In the genomic region with DNA sequence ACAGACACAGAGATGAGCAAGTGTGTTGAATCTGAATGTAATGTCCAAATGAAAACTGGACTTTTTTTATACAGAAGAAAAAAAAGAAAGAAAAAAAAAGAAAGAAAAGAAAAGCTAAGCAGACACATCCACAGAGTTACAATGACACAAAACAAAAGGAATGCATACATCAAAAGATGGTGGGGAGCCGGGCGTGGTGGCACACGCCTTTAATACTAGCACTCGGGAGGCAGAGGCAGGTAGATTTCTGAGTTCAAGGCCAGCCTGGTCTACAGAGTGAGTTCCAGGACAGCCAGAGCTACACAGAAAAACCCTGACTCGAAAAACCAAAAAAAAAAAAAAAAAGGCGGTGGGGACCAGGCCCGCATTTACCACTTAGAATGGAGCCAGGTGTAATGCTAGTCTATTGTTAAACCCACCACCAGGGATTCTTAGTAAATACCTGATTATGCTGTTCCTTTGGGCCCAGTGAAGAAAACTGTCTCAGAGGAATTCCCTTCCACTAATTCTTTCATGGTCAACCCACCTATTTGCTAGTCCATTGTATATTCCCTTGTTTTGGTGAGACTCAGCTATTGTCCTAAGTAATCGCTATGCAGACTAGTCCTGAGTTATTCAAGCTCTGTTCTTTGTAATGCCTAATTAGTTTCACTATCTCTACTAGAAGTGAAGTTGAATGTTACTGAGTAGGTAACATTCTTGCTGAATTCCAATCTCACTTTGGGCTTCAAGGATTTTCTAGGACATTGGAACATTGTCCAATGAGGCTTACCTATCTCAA, we compare ENCODE assay signal across 27 mouse cellular contexts.
"Had no signal": no experiment of that assay in that cellular context is flagged by ENCODE, and none has a peak within 500 bp of the region (broad histone marks: within the 10 kb centered on the region; RNA-seq: fewer than 3 reads in every experiment).

No protein-coding gene starts in this region.

- H3K9ac ChIP-seq: heart, embryonic 13.5 days; heart, embryonic 15.5 days; hindbrain, embryonic 13.5 days; hindbrain, embryonic 15.5 days; kidney, embryonic 15.5 days; limb, embryonic 13.5 days; limb, embryonic 15.5 days; liver, embryonic 12.5 days; liver, embryonic 14.5 days had no signal

- H3K4me1 ChIP-seq: heart, embryonic 13.5 days; heart, embryonic 15.5 days; hindbrain, embryonic 13.5 days; hindbrain, embryonic 15.5 days; kidney, embryonic 15.5 days; limb, embryonic 13.5 days; limb, embryonic 15.5 days; liver, embryonic 12.5 days had no signal

- H3K4me3 ChIP-seq: heart, adult 2 months; heart, embryonic 13.5 days; heart, embryonic 15.5 days; hindbrain, embryonic 13.5 days; hindbrain, embryonic 15.5 days; kidney, embryonic 15.5 days; limb, embryonic 13.5 days; limb, embryonic 15.5 days; liver, embryonic 12.5 days had no signal

- H3K9me3 ChIP-seq: heart, embryonic 13.5 days; heart, embryonic 15.5 days; hindbrain, embryonic 13.5 days; hindbrain, embryonic 15.5 days; kidney, embryonic 15.5 days; limb, embryonic 13.5 days; limb, embryonic 15.5 days; liver, embryonic 12.5 days had no signal

- H3K27me3 ChIP-seq: heart, embryonic 13.5 days; heart, embryonic 15.5 days; hindbrain, embryonic 13.5 days; hindbrain, embryonic 15.5 days; kidney, embryonic 15.5 days; limb, embryonic 13.5 days; limb, embryonic 15.5 days; liver, embryonic 12.5 days had no signal

- H3K4me2 ChIP-seq: heart, embryonic 11.5 days; heart, embryonic 13.5 days; heart, embryonic 15.5 days; hindbrain, embryonic 13.5 days; hindbrain, embryonic 15.5 days; kidney, embryonic 15.5 days; limb, embryonic 13.5 days; limb, embryonic 15.5 days; liver, embryonic 12.5 days had no signal

- H3K27ac ChIP-seq: heart, adult 2 months; heart, embryonic 13.5 days; heart, embryonic 15.5 days; hindbrain, embryonic 13.5 days; hindbrain, embryonic 15.5 days; hindbrain, postnatal 0 days; kidney, embryonic 15.5 days; kidney, postnatal 0 days; limb, embryonic 13.5 days; limb, embryonic 15.5 days; liver, embryonic 12.5 days; liver, embryonic 14.5 days had no signal

- H3K36me3 ChIP-seq: heart, embryonic 13.5 days; heart, embryonic 15.5 days; hindbrain, embryonic 13.5 days; hindbrain, embryonic 15.5 days; kidney, embryonic 15.5 days; limb, embryonic 13.5 days; limb, embryonic 15.5 days; liver, embryonic 12.5 days had no signal

- DNase-seq: gastrocnemius, postnatal 14 days; gastrocnemius, postnatal 36 days; heart, adult 2 months; heart, postnatal 14 days; heart, postnatal 36 days; kidney, adult 11 months; kidney, adult 2 months; kidney, adult 9 months; kidney, postnatal 14 days; kidney, postnatal 36 days; layer of hippocampus, adult 9-11 months; layer of hippocampus, postnatal 36 days; left cerebral cortex, postnatal 4 days; lung, adult 18-20 months had no signal

- ATAC-seq: hindbrain, postnatal 0 days; intestine, embryonic 16.5 days; liver, embryonic 12.5 days had no signal
